Mouse (Mus musculus) kidney, embryonic 15.5 days (tissue): ENCODE data around the gene Atp8a1. TPM values are rescaled to one million over a fixed set of nuclear protein-coding genes. Genes with fewer than 3 reads are reported as not detected.

Experiments
- ATAC-seq: fragments of 200-750 bp; cut with Nextera tagmentation; replicated peaks from 2 replicates; pipeline ENCODE4 v1.8.0; 2017; ENCODE audit warnings: moderate TSS enrichment; ENCODE audit not compliant: low FRiP score
- H3K27ac ChIP-seq: fragments of 300-500 bp; sonication (generic); 2 replicates; pipeline ENCODE4 v1.5.1; 2015; ENCODE audit warnings: mild to moderate bottlenecking, inconsistent platforms
- H3K27me3 ChIP-seq: fragments of 300-500 bp; sonication (generic); 2 replicates; pipeline ENCODE4 v1.6.1; 2015; ENCODE audit warnings: inconsistent platforms
- H3K36me3 ChIP-seq: fragments of 300-500 bp; sonication (generic); 2 replicates; pipeline ENCODE4 v1.6.1; 2015; ENCODE audit warnings: inconsistent platforms
- H3K4me1 ChIP-seq: fragments of 300-500 bp; sonication (generic); 2 replicates; pipeline ENCODE4 v1.6.1; 2015; ENCODE audit warnings: inconsistent platforms
- H3K4me2 ChIP-seq: fragments of 300-500 bp; sonication (generic); 2 replicates; pipeline ENCODE4 v1.6.1; 2015; ENCODE audit warnings: moderate library complexity, mild to moderate bottlenecking, inconsistent platforms
- H3K4me3 ChIP-seq: fragments of 300-500 bp; sonication (generic); replicated peaks from 2 replicates; pipeline ENCODE4 v1.5.1; 2015; ENCODE audit warnings: mild to moderate bottlenecking, inconsistent platforms
- H3K9ac ChIP-seq: fragments of 300-500 bp; sonication (generic); 2 replicates; pipeline ENCODE4 v1.6.1; 2015; ENCODE audit warnings: mild to moderate bottlenecking, inconsistent platforms
- H3K9me3 ChIP-seq: fragments of 300-500 bp; sonication (generic); replicated peaks from 2 replicates; pipeline ENCODE4 v1.6.1; 2016; ENCODE audit warnings: inconsistent platforms
- whole genome bisulfite sequencing: fragments of 180-500 bp; shearing (Covaris S2); methylation state at CpG from one replicate; pipeline ENCODE4 v1.1.7; 2015; ENCODE audit warnings: mixed read lengths; 5-methylcytosine and 5-hydroxymethylcytosine counted together
- polyA plus RNA-seq: library from polyadenylated mRNA; unstranded; fragments of >200 nt; fragmentation: Nextera tagmentation; extraction: Ambion mirVana; gene quantifications from 2 replicates; pipeline ENCODE4 v1.2.1, GENCODE M21; 2015

Atp8a1 gene
- polyA plus RNA-seq, 1 experiment from 2014 or later, result 11.5 TPM

DNA sequence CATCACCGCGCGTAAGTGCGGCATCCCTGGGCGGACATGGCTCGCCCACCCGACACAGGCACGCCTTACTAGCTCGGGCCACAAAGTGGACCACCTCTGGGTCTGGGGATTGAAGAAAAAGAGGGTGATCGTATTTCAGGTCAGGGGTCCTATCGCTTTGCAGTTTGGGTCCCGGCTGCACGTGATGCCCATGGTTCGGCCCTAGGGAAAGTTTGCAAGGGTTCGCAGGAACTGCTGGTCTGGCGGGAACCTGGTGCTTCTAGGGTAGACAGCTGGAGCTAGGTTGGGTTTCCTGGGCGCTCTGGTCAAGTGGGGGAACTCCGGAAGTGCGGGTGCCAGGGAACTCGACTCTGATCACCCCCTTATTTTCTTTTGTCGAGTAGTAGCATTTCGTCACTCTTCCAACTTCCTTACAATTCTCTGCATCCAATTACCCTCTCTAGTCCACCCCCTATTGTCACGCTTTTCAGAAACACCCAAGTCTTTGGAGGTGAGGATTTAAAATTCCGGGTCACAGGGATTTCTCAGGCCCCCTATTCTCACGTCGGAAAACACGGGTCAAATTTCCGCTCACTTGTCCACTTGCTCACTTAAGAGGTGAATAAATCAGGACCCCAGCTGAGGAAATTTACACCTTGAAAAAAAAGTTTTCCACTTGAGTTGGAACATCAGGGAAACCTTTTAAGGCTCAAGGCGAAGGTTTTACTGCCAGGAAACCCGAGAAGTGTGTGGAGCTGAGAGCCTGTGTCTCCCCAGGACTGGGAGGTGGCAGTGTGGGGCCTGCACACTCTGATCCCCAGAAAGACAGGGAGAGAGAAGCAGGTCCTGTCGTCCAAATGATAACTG, 238.3 kb downstream of the Atp8a1 start:
- peak overlapping the region; percentile 89 for H3K4me2 ChIP-seq
- H3K27me3 ChIP-seq, result peaks cover 47% of the 10 kb centered on the region
- peak; percentile 44 for ATAC-seq
- peak overlapping the region; percentile 66 for H3K4me3 ChIP-seq
- WGBS, result 3% methylated on average over 31 of the region's 31 CpGs
- H3K9ac ChIP-seq, result peak overlapping the region; percentile 67
- H3K27ac ChIP-seq, result peak overlapping the region; percentile 95
- peaks cover 16% of the 10 kb centered on the region; the same call in 1 of the 2 replicates for H3K36me3 ChIP-seq
- peaks cover 51% of the 10 kb centered on the region for H3K4me1 ChIP-seq
- H3K9me3 ChIP-seq, result no peaks in the 10 kb centered on the region

- Histone ChIP-seq H3K4me3 (peak within 1 kb of the TSS; percentile 66), H3K4me2 (peak within 1 kb of the TSS; percentile 89), H3K9me3 (no peaks in the 10 kb centered on the region), H3K4me1 (peaks cover 57% of the 10 kb centered on the region), H3K27ac (peak within 1 kb of the TSS; percentile 95), H3K27me3 (peaks cover 47% of the 10 kb centered on the region), H3K9ac (peak within 1 kb of the TSS; percentile 67), H3K36me3 (peaks cover 13% of the 10 kb centered on the region; the same call in 1 of the 2 replicates)
- peak; percentile 83 for ATAC-seq
- WGBS, result under 1% methylated on average over 86 of the region's 86 CpGs
These were observed 239.2 kb downstream of the Atp8a1 start, which contains the start of gene Shisa3 for GRCm38 (mm10) chr5:67607804-67608673. Gene Shisa3, plus strand, starts transcription at chr5:67607882.

GRCm38 (mm10) chr5:67606916-67607803, 240.1 kb downstream of the Atp8a1 start:
- Histone ChIP-seq H3K27ac (peak overlapping the region; percentile 95), H3K4me3 (peak overlapping the region; percentile 66), H3K4me1 (peaks cover 61% of the 10 kb centered on the region), H3K27me3 (peaks cover 47% of the 10 kb centered on the region), H3K4me2 (peak overlapping the region; percentile 89), H3K36me3 (0 out of 2 replicates have a peak, but pooled peaks cover 4% of the 10 kb centered on the region), H3K9me3 (no peaks in the 10 kb centered on the region), H3K9ac (peak overlapping the region; percentile 67)
- peak; percentile 31; the same call in 1 of the 2 replicates for ATAC-seq
- WGBS, result 1% methylated on average over 66 of the region's 66 CpGs

GRCm38 (mm10) chr5:67605951-67606350, 241.3 kb downstream of the Atp8a1 start:
- WGBS, result 12% methylated on average over 5 of the region's 5 CpGs
- no peak overlapping the region for H3K4me3 ChIP-seq
- H3K4me1 ChIP-seq, result peaks cover 56% of the 10 kb centered on the region
- H3K27ac ChIP-seq, result peak overlapping the region; percentile 83
- H3K9ac ChIP-seq, result no peak overlapping the region
- no peak overlapping the region for H3K4me2 ChIP-seq
- no peaks in the 10 kb centered on the region for H3K9me3 ChIP-seq
- peaks cover 44% of the 10 kb centered on the region for H3K27me3 ChIP-seq
- ATAC-seq, result no peak
- no peaks in the 10 kb centered on the region for H3K36me3 ChIP-seq

GRCm38 (mm10) chr5:67599935-67600334, 247.3 kb downstream of the Atp8a1 start:
- Histone ChIP-seq H3K27ac (0 out of 2 replicates have a peak overlapping the region, but pooled peaks have one; percentile 27), H3K9me3 (no peaks in the 10 kb centered on the region), H3K9ac (no peak overlapping the region), H3K4me2 (no peak overlapping the region), H3K36me3 (no peaks in the 10 kb centered on the region), H3K27me3 (peaks cover 3% of the 10 kb centered on the region; the same call in 1 of the 2 replicates), H3K4me1 (peaks cover 28% of the 10 kb centered on the region), H3K4me3 (no peak overlapping the region)
- ATAC-seq, result no peak
- 75% methylated on average over 9 of the region's 9 CpGs for WGBS

DNA sequence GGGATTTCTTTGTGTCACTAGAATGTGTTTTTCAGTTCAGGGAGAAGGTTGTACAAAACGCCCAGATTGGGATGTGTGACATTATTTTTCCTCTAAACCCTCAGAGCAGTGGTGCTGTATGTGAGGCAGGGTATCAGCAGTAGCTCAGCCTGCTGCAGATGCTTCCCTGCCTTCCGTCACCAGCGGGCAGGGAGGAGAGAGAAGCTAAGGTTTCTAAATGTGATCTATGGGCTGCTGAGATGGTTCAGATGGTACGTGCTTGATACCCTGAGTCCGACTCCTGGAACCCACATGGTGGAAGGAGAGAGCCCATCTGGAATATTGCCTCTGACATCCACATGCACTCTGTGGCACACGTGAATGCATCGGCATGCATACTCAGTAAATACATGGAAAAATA, 251.6 kb downstream of the Atp8a1 start:
- H3K27ac ChIP-seq, result 0 out of 2 replicates have a peak overlapping the region, but pooled peaks have one; percentile 33
- no peak overlapping the region for H3K4me2 ChIP-seq
- peaks cover 8% of the 10 kb centered on the region for H3K4me1 ChIP-seq
- H3K9me3 ChIP-seq, result no peaks in the 10 kb centered on the region
- peak; percentile 64; the same call in 1 of the 2 replicates for ATAC-seq
- H3K36me3 ChIP-seq, result no peaks in the 10 kb centered on the region
- 47% methylated on average over 7 of the region's 7 CpGs for whole genome bisulfite sequencing
- no peak overlapping the region for H3K9ac ChIP-seq
- no peaks in the 10 kb centered on the region for H3K27me3 ChIP-seq
- no peak overlapping the region for H3K4me3 ChIP-seq

GRCm38 (mm10) chr5:67595070-67595469, 252.2 kb downstream of the Atp8a1 start:
- no peak overlapping the region for H3K4me3 ChIP-seq
- WGBS, result 48% methylated on average over 1 of the region's 1 CpGs
- H3K4me1 ChIP-seq, result peaks cover 4% of the 10 kb centered on the region
- H3K27me3 ChIP-seq, result no peaks in the 10 kb centered on the region
- H3K27ac ChIP-seq, result 0 out of 2 replicates have a peak overlapping the region, but pooled peaks have one; percentile 33
- H3K4me2 ChIP-seq, result no peak overlapping the region
- no peak for ATAC-seq
- no peak overlapping the region for H3K9ac ChIP-seq
- H3K36me3 ChIP-seq, result no peaks in the 10 kb centered on the region
- H3K9me3 ChIP-seq, result no peaks in the 10 kb centered on the region

DNA sequence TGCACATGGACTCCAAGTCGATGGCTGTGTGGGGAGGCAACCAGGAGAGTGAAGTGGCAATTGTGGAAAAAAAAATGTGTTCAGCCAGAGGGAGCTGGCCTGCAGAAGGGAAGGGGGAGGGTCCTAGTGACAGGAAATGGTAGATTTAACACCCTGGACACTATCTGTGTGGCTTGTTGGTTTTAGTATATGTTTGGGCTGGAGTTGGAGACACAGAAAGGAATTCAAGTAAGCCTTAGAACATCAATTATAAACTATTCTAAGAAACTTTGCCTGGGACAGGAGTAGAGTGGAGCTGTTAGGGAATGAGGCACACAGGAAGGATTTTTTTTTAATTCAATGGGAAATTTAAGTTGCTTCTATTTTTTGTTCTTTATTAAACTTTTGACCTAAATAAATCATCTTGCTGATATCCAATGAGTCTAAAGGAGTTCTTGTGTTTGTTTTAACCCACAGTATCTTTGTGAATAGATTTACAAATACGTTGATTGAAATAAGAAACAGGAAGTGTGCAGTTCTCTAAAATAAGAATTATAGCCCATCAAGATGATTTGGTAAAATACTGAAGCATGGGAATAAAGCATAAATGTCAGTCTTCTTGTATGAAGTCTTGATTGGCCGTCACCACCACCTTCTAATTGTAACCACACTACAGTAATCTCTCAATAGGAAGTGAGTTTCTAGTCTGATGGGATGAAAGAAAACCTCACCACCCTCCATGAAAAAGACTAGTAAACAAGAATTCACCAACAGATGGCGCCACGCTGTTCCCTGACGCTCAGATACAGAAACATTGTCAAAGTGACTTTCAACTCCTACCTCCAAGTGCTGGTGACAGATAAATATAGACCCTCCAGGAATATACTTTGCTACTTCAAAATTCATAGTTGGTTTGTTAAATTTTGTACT, 267.3 kb downstream of the Atp8a1 start:
- no peak overlapping the region for H3K4me2 ChIP-seq
- peak; percentile 65 for ATAC-seq
- WGBS, result 45% methylated on average over 6 of the region's 6 CpGs
- peak overlapping the region; percentile 73 for H3K27ac ChIP-seq
- no peaks in the 10 kb centered on the region for H3K9me3 ChIP-seq
- no peaks in the 10 kb centered on the region for H3K27me3 ChIP-seq
- H3K4me1 ChIP-seq, result peaks cover 2% of the 10 kb centered on the region; the same call in 1 of the 2 replicates
- no peaks in the 10 kb centered on the region for H3K36me3 ChIP-seq
- no peak overlapping the region for H3K9ac ChIP-seq
- no peak overlapping the region for H3K4me3 ChIP-seq

DNA sequence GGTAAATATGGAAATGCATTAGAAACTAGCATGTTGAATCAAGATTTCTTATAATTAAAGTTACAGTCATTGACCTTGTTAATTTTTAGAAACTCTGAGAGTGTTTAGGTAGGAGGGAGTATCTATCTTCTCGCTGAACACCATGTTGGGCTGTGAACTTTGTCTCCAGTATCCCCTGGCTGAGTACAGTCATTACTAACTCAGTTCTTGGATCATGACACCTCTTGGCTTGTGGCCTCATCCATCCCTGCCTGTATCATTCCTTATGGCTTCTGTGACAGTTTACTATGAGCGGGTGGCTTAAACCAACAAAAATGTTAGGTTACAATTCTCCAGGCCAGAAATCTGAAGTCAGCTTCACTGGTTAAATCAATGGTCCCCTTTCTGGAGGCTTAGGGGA, 271.5 kb downstream of the Atp8a1 start:
- no peak overlapping the region for H3K27ac ChIP-seq
- H3K9ac ChIP-seq, result no peak overlapping the region
- no peaks in the 10 kb centered on the region for H3K27me3 ChIP-seq
- WGBS, result 68% methylated on average over 2 of the region's 2 CpGs
- H3K4me1 ChIP-seq, result peaks cover 23% of the 10 kb centered on the region
- no peak overlapping the region for H3K4me2 ChIP-seq
- no peaks in the 10 kb centered on the region for H3K9me3 ChIP-seq
- H3K36me3 ChIP-seq, result no peaks in the 10 kb centered on the region
- H3K4me3 ChIP-seq, result no peak overlapping the region
- no peak for ATAC-seq

GRCm38 (mm10) chr5:67574039-67574438, 273.2 kb downstream of the Atp8a1 start:
- 66% methylated on average over 9 of the region's 9 CpGs for WGBS
- H3K4me2 ChIP-seq, result no peak overlapping the region
- peaks cover 23% of the 10 kb centered on the region for H3K4me1 ChIP-seq
- ATAC-seq, result 0 out of 2 replicates have a peak, but pooled peaks have one; percentile 43
- H3K4me3 ChIP-seq, result no peak overlapping the region
- no peak overlapping the region for H3K9ac ChIP-seq
- no peaks in the 10 kb centered on the region for H3K36me3 ChIP-seq
- peak overlapping the region; percentile 67 for H3K27ac ChIP-seq
- no peaks in the 10 kb centered on the region for H3K9me3 ChIP-seq
- no peaks in the 10 kb centered on the region for H3K27me3 ChIP-seq
